Mouse (Mus musculus): ENCODE data around the gene Snd1.

Gene Snd1

DNA sequence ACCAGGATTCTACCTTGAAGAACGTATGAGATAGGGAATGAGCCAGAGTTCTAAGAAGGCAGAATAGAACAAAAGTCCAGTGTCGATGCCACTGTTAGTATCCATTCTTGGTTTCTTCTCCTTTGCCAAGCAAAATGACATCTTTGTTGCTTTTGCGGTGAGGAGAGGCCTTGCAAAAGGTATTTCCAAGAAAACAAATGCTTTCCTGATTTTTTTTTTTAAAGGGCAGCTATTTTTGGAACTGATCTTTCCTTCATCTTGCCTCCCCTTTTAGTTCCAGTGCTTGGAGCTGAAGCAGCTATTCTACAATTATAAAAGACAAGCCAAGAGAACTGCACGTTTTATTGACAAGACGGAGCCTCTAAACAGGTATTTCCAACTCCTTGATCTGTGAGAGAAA, at the start of gene Snd1:
Snd1 (plus strand) TSS at position 301 of the 400 bp plus-strand sequence.
- DNase-seq: peak; percentile 43

DNA sequence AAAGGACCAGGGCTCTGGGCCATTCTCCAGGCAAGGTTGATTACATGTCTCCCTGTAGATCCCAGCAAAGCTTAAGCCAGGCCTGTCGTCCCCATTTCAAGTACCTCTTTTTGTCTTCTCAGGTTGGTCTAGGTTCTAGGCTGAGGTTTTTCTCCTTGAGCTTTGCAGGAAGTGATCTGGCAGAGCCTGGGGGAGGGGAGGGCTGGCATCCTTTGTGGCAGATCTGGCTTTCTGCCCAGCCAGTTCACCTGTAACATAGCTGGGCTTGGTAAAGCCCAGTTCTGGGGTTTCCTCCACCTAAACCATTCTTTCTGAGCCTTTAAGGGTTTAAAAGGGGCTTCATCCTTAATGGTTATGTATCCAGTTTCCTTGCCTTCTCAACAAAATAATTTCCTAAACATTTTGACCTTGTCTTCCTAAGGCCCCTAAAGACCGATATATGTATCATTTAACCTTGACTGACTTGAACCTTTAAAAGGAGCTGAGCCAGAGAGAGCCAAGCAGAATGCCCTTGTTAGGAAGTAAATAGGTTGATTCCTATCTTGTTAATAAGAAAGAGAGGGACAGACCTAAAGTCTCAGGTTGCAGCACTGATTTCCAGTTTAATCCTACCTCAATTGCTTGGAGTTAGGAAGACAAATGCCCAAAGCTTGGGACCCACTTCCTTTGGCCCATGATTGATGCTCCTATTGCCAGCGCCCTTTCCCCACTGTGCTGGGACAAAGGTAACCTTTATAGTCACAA, 47.7 kb upstream of the Snd1 start, which contains the start of gene Fscn3:
Fscn3 (plus strand) TSS at position 694 of the 744 bp plus-strand sequence.
- DNase-seq: no peak

DNA sequence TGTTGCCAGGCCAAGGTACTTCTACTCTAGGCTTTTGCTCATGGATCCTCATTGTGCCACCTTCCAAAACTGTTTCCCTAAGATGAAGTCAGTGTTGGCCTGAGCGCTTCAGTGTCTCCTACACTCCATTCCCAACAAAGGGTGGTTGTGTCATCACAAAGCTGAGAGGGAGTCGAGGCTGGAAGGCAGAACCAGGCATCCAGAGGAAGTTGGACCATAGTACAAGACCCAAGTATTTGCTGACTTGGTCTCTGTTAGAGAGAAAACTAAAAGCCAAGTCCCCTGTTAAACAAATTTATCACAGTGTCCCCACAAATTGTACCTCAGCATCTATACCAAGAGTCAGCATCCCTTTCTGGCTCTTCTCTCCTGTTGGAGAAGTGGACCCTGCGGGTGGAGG, 46.6 kb upstream of the Snd1 start, which contains the start of gene Gcc1:
Gcc1 (minus strand) TSS at position 101 of the 400 bp plus-strand sequence.
- no peak for DNase-seq

DNA sequence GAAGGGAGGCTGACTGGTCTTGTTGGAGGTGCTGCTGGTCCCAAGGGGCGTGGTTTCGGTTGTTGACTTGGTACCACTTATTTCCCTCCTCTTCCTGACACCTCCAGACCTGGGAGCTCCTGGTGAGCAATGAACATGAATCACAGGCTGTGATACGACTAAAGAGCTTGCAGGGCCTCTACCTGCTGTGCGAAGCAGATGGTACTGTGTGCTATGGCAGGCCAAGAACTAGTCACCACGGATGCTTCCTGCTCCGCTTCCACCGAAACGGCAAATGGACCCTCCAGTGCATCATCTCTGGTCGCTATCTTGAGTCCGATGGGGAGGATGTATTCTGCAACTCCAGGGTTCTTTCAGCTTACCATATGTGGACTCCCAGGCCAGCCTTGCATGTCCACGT, 45.1 kb upstream of the Snd1 start:
- peak; percentile 85 for DNase-seq

- DNase-seq: peak; percentile 67
Observed at GRCm38 (mm10) chr6:28430795-28431537, 44.0 kb upstream of the Snd1 start.

- no peak for DNase-seq
Observed at GRCm38 (mm10) chr6:28431538-28431855, 43.4 kb upstream of the Snd1 start.

DNA sequence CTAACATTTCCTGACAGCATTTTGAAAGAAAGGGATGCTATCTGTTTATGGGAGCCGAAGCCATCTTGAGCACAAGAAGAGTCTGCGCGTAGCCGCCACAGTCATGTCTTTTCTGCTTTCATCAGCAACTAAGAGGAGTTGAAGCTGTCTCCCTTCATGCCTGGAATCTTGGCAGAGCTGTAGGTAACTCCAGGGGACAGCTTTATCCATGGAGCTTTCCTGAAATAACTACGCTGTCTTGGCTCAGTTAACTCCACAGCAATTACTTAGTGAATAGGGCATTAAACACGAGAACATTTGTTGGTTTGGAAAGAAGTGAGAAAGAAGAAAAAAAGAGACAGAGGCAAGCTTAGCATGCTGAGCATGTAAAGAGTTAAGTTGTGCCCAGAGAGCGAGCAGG, 27.0 kb upstream of the Snd1 start:
- peak; percentile 36 for DNase-seq

DNA sequence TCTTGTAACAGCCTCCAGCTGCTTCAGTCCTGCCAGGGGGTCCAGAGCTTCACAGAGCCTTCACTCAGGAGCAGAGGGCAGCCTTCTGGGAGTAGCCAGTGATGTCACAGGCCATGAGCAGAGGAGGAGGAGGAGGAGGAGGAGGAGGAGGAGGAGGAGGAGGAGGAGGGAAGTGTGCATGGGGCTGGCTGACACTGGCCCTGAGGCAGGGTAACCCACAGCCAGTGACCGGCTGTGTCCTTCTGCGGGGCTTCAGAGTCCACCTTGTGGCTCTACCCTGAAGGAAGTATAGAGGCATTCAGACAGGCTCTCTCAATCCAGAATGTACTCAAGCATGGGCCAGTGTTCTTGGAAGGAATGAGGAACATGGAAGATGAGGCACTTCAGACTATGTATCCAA, 25.7 kb upstream of the Snd1 start, which contains the start of gene Pax4:
Pax4 (minus strand) TSS at position 101 of the 400 bp plus-strand sequence.
- DNase-seq: no peak

GRCm38 (mm10) chr6:28450481-28450880, 24.5 kb upstream of the Snd1 start:
- no peak for DNase-seq

- DNase-seq: no peak
Observed at GRCm38 (mm10) chr6:28450977-28451376, 24.0 kb upstream of the Snd1 start.

- no peak for DNase-seq
Observed at GRCm38 (mm10) chr6:28459221-28459668, 15.7 kb upstream of the Snd1 start.

DNA sequence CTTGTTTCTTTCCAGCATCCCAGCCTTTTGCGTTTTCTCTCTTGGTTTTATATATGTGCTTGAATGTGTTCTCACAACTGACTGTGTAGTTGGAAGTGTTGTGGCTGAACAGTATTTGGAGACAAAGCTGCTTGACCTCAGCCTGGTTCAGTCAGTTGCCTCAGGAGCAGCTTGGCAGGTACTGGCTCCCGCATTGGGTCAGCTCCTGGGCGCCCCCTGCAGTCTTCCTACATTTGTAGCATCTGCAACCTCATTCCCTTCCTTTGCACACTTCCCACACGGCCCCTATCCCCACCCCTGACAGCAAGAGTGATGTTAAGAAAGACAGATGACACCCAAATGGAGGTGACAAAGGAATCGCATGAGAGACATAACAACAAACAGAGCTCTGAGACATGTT, 14.4 kb upstream of the Snd1 start:
- peak; percentile 92 for DNase-seq

DNA sequence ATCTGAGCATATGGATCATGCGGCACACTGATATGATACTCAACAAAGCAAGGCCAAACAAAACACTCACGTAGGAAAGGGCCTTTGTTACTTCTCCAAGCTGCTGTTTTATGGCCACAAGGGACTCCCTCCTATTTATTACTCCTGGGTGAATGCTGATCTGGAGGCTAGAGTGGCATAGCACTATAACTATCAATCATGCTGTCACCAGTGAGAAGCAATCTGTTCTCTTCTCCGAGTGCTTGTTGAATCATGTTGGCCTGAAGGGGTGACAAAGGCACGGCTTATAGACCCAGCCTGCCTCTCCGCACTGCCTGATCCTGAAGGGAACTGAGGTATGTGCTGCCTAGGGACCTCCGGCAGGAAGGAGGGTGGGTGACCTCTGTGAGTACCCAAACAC, 10.3 kb upstream of the Snd1 start:
- DNase-seq: no peak

DNA sequence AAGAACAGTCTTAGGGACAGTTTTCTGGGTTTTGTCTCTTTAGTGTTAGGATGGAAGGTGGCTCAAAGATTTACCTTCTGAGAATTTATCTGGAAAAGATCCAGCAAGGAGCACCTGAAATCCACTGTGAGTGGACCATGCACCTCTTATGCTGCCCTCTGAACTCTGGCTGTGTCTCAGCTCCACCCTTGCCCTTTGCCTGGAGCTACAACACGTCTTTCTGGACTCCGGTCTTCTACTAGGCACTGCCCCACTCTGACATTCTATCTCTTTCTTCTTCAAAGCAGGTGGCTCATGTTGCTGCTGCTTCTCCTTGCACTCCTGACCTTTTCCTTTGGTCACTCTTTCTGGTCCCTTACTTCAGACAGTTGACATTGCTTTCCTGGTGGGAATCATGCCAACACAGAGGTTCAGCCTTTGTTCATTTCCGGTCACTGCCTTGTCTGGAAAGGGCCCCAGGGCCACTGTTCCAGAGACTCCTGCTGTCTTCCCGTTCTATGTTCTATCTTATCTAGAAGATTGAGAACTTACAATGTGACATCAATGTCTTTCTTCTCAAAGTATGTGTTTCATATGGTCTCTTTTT, 4.8 kb upstream of the Snd1 start:
- peak; percentile 75 for DNase-seq

DNA sequence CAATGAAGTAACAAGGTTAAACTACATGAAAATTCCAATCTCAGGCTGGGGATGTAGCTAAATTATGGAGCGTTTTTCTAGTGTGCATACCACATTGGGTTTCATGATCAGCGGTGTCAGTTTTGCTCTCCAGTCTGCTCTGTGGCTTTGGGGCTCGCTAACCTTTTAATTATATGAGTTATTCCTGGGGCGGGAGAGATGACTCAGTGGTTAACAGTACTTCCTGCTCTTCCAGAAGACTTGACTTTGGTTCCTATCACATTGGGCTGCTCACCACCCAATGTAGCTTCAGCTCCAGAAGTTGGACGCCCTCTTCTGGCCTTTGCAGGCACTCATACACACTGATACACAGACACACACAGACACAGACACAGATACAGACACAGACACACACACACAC, 4.3 kb upstream of the Snd1 start:
- DNase-seq: peak; percentile 67

GRCm38 (mm10) chr6:28471284-28472035, 3.5 kb upstream of the Snd1 start:
- DNase-seq: peak; percentile 68

- peak; percentile 27 for DNase-seq
Observed at GRCm38 (mm10) chr6:28474211-28474610, 728 bp upstream of the Snd1 start.

- peak; percentile 100 for DNase-seq
Observed at GRCm38 (mm10) chr6:28479865-28480751, 5.2 kb downstream of the Snd1 start.

DNA sequence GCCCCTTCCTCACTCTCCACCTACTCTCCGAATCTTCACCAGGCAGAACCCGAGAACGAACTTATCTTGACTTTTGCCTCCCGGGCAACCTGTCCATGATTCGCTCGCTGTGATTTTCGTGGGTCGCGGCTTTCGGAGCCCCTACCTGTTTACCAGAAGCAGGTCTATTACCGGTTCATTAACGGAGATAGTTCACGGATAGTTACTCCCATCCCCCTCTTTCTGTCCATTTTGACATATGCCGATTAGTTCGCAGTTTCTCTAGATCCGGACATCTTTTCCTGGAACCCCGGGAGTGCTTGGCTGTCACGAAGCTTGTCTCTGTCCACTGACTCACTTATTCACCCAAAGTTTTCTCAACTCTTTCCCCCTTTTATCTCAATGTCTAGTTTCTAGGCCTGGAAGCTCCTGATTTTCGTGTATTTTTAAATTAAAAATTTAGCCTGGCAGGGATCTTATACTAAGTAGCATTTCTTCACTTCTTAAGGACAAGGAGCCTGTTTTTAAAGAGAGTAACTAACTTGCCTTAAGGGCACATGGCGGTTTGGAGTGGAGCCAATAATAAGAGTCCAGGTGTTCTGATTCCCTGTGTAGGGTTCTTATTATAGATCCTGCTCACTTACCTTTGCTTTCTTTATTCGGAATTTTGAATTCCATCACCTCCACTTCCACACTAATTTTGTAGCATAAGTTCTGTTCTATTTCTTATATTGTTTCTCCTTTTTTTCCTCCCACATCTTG, 6.0 kb downstream of the Snd1 start:
- DNase-seq: peak; percentile 24

DNA sequence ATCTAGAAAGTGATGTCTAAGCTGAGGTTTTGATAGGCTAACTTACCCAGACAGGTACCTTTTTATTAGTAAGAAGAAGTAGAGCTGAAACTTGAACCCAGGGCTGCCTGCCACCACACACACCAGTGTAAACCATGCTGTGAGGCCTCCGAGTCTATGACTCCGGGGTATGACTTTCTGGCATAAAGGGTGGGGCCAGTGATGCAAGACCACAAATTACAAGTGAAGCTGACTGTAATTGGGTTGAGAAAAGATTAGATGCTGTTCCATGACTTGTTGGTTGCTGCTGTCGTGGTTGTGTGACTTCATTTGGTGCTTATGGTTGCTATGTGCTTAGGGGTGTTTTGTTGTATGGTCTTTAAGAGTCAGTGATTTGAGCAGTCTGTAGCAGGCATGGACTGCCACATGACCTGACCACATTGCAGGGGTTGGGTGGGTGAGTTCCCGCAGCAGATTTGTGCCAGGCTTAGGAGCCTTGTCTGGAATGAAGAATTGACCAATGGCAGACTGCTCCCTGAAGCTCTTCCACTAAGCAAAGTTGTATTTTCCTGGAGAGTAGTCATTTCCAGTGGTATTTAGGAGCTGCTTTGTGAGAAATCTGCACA, 7.9 kb downstream of the Snd1 start:
- DNase-seq: peak; percentile 85

- DNase-seq: peak; percentile 95
Observed at GRCm38 (mm10) chr6:28486008-28486407, 11.1 kb downstream of the Snd1 start.
